22 mouse cellular contexts compared by ENCODE assay signal in the genomic region with DNA sequence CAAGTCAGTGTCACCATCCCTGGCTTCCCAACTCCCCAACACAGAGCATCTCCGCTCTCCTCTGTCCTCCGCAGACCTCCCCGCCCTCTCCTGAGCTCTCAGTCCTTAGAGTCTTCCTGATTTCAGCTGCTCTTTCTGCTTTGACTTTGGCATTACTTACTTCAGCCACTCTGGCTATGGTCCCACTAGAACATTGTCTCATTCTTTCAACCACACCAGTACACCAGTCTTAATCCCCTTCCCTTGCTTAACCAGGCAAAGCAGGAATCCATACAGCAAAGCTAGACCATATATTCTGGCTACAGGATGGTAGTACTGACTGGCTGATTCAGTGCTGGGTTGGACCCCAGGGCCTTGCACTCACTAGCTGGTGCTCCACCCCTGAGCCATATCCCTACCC.
"Had no signal": no experiment of that assay in that cellular context is flagged by ENCODE, and none has a peak within 500 bp of the region (broad histone marks: within the 10 kb centered on the region; RNA-seq: fewer than 3 reads in every experiment).

No protein-coding gene starts in this region.

- H3K36me3 ChIP-seq: intestine, embryonic 15.5 days; limb, embryonic 10.5 days had no signal

- DNase-seq: gastrocnemius, adult 2 months; gastrocnemius, postnatal 10 days; gastrocnemius, postnatal 25 days; heart, adult 2 months; heart, postnatal 10 days; heart, postnatal 4 days; kidney, adult 18-20 months; kidney, adult 8-10 months; kidney, postnatal 10 days; kidney, postnatal 25 days; kidney, postnatal 4 days; liver had no signal

- H3K27ac ChIP-seq: gastrocnemius, adult 2 months; heart, adult 2 months; hindbrain, embryonic 10.5 days; hindbrain, embryonic 12.5 days; hindbrain, embryonic 14.5 days; intestine, embryonic 15.5 days; layer of hippocampus, adult 2 months; left cerebral cortex, adult 2 months; limb, embryonic 10.5 days; limb, embryonic 12.5 days; liver, embryonic 14.5 days had no signal

- H3K9me3 ChIP-seq: heart, embryonic 12.5 days; hindbrain, embryonic 10.5 days; hindbrain, embryonic 12.5 days; intestine, embryonic 15.5 days; limb, embryonic 10.5 days; limb, embryonic 12.5 days had no signal

- H3K4me3 ChIP-seq: gastrocnemius, adult 2 months; heart, adult 2 months; heart, embryonic 12.5 days; hindbrain, embryonic 10.5 days; hindbrain, embryonic 12.5 days; intestine, embryonic 15.5 days; layer of hippocampus, adult 2 months; left cerebral cortex, adult 2 months; limb, embryonic 10.5 days; limb, embryonic 12.5 days had no signal

- H3K4me1 ChIP-seq: heart, embryonic 12.5 days; hindbrain, embryonic 10.5 days; hindbrain, embryonic 12.5 days; intestine, embryonic 15.5 days; limb, embryonic 10.5 days; limb, embryonic 12.5 days had no signal

- H3K27me3 ChIP-seq: heart, embryonic 12.5 days; hindbrain, embryonic 12.5 days; intestine, embryonic 15.5 days; limb, embryonic 12.5 days had no signal
